In the genomic region with DNA sequence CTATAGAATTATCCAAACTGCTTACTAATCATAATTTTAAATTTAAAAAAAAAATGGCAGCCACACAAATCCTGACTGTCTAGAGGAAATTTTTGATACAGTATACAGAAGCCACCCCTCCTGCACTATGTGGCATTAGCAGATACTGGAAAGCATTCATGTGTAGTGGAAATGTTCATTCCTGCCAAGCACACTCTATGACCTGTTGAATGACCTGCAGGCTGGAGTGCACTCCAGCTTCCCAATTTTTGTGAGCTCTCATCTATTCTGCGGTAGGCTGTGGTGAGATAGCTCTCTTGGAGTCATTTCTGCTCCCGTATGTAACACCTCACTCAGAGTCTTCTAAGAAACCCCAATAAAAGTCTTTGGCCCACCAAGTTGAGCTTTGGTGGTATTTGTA, we compare ENCODE assay signal across 24 mouse cellular contexts.
"Had no signal": no experiment of that assay in that cellular context is flagged by ENCODE, and none has a peak within 500 bp of the region (broad histone marks: within the 10 kb centered on the region; RNA-seq: fewer than 3 reads in every experiment).

No protein-coding gene starts in this region.

- H3K27ac ChIP-seq: embryonic facial prominence, embryonic 10.5 days; embryonic facial prominence, embryonic 12.5 days; embryonic facial prominence, embryonic 13.5 days; embryonic facial prominence, embryonic 15.5 days; forebrain, embryonic 10.5 days; forebrain, embryonic 12.5 days; forebrain, embryonic 13.5 days; forebrain, embryonic 15.5 days; gastrocnemius, adult 2 months; heart, adult 2 months; heart, embryonic 10.5 days had no signal

- H3K27me3 ChIP-seq: embryonic facial prominence, embryonic 12.5 days; embryonic facial prominence, embryonic 13.5 days; embryonic facial prominence, embryonic 15.5 days; forebrain, embryonic 12.5 days; forebrain, embryonic 13.5 days; forebrain, embryonic 15.5 days had no signal

- H3K4me3 ChIP-seq: embryonic facial prominence, embryonic 10.5 days; embryonic facial prominence, embryonic 12.5 days; embryonic facial prominence, embryonic 13.5 days; embryonic facial prominence, embryonic 15.5 days; erythroblast, embryonic 14.5 days; forebrain, embryonic 10.5 days; forebrain, embryonic 12.5 days; forebrain, embryonic 13.5 days; forebrain, embryonic 15.5 days; gastrocnemius, adult 2 months; heart, adult 2 months; heart, embryonic 10.5 days had no signal

- H3K4me1 ChIP-seq: embryonic facial prominence, embryonic 12.5 days; embryonic facial prominence, embryonic 13.5 days; embryonic facial prominence, embryonic 15.5 days; forebrain, embryonic 13.5 days; heart, embryonic 10.5 days had no signal

- DNase-seq: cerebellum, adult 8-10 months; cerebellum, adult 9-11 months; cerebellum, postnatal 25 days; cerebellum, postnatal 36 days; embryo, embryonic 11 days; forebrain, postnatal 0 days; gastrocnemius, adult 2 months; gastrocnemius, postnatal 10 days; gastrocnemius, postnatal 14 days; gastrocnemius, postnatal 25 days; gastrocnemius, postnatal 36 days; heart, adult 11 months; heart, adult 18-20 months; heart, adult 2 months had no signal
